Mouse (Mus musculus): ENCODE data around the gene 2510009E07Rik.
"Not testable (repeated sequence)": the region's sequence is repeated elsewhere in the genome, so short reads cannot be mapped to it uniquely, and the experiment has no call there.

2510009E07Rik gene

GRCm38 (mm10) chr16:21676791-21677190 lies 17.7 kb downstream of the 2510009E07Rik start:
- no peak for DNase-seq (ENCODE audit: low read depth, low spot score)

- not testable (repeated sequence) for DNase-seq (ENCODE audit: low read depth, low spot score)
These were observed 20.8 kb downstream of the 2510009E07Rik start for GRCm38 (mm10) chr16:21673651-21674050.

DNA sequence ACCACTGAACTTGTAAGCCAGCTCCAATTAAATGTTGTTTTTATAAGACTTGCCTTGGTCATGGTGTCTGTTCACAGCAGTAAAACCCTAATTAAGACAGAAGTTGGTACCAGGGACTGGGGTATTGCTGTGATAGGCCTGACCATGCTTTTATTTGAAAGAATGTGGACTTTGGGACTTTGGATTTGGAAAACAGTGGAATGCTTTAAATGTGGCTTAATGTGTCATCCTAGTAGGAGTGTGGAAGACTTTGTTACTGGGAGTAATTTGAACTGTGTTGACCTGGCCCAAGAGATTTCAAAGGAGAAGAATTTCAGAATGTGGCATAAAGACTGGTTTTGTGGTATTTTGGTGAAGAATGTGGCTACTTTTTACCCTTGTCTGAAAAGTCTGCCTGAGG lies 21.4 kb downstream of the 2510009E07Rik start:
- DNase-seq (ENCODE audit: low read depth, low spot score) = not testable (repeated sequence)

DNA sequence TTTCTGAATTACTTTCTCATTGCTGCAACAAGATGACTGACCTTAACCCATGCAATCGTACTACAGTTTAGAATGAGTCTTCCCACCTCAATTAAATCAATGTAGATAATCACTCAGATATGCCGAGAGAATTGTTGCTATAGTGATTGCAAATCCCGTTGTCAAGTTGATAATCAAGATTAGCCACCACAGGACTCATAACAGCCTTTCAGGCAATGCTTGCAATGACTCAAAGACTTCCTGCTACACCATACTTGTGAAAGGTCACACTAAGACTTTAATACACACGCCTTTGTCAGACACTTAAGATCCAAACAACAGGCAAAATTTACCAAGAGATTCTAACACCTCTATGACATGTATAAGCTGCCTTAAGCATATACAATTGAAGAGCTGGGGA lies 22.6 kb downstream of the 2510009E07Rik start:
- peak; percentile 9 for DNase-seq (ENCODE audit: low read depth, low spot score)

GRCm38 (mm10) chr16:21665423-21665986 lies 29.0 kb downstream of the 2510009E07Rik start:
- DNase-seq (ENCODE audit: low read depth, low spot score) = no peak

DNA sequence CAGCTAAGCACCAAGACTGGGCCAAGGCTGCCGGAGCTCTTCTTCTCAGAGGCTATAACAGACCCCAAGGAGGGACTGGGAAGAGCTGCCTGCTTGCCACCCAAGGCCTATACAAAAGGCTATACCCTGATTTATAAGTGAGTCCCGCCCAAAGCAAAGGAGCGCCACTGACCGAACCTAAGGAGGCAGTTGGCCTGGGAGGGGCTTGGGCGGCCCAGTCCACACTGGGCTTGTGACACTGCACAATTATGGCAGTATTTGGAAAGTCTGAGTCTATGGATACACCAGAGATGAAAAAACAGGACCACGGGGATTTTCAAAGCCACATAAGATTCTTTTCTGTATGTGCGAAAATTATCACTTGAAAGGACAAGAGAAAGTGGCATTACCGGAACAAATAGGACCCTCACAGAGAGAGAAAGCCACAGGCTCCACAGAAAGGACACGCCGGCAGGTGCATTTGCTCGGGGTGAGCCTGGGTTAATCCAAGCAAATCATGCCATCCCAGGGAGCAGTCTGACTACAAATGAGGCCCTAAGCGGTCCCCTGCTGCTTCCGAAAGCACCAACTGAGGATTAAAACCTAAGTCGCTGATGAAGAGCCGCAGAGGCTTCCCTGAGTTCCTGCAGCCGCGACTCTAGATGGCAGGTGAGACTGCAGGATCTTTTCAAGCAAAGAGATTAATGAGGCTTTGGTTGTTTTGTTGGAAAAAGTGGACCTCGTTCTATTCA lies 29.7 kb downstream of the 2510009E07Rik start:
- no peak for DNase-seq (ENCODE audit: low read depth, low spot score)

DNA sequence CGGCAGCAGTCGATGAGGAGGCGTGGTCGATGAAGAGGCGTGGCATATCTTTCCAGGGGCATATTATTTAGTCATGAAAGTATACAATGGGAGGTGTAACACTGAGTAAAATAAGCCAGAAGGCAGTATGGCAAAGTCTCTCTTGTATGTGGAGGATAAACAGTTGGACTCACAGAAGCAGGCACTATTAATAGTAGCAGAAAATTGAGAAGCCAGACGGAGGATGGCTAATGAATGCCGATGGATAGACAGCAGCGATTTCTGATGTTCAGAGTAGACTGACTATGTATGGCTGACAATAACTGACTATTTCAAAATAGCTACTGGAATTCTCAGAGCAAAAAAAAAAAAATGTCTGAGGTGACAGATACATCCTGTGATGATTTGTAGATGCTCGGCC lies 38.5 kb downstream of the 2510009E07Rik start:
- DNase-seq (ENCODE audit: low read depth, low spot score) = no peak

GRCm38 (mm10) chr16:21655291-21655690 lies 39.2 kb downstream of the 2510009E07Rik start:
- DNase-seq (ENCODE audit: low read depth, low spot score) = no peak

DNA sequence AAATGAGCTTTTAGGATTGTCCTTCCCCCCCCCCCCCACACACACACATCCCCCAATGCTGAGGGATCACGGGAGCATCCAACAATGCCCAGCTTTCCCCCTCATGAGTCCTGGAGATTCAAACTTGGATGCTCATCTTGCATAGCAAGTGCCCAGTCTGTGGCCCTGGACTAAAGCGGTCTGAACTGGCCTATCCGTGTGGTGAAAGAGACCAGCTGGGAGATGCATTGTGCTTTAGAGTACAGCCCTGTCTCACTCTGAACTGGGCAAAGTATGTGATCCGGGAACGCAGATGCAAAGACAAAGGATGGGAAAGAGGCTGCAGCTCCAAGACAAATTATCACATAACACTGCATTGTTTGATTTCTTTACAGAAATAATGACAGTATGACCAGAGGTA lies 40.1 kb downstream of the 2510009E07Rik start:
- no peak for DNase-seq (ENCODE audit: low read depth, low spot score)

GRCm38 (mm10) chr16:21653151-21653550 lies 41.3 kb downstream of the 2510009E07Rik start:
- DNase-seq (ENCODE audit: low read depth, low spot score) = no peak

DNA sequence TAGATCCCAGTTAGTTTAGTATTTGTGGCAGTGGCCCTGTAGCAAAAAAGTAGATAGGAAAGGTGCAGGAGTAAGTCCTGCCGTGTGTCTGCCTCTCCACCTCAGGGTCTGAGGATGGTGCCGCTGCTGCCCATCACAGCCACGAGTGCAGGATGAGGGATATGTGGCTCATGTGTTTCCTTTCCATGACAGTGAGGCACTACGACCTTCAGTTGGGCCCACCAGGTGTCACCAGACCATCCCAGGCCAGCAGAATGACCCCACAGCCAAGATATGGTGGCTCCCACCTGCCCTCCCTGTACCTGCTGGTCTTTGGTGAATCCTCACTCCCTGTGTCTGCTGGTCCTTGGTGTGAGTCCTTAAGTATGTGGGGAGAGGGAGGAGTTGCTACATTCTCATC lies 43.3 kb downstream of the 2510009E07Rik start:
- DNase-seq (ENCODE audit: low read depth, low spot score) = no peak

- no peak for DNase-seq (ENCODE audit: low read depth, low spot score)
These were observed 44.2 kb downstream of the 2510009E07Rik start for GRCm38 (mm10) chr16:21650289-21650688.

DNA sequence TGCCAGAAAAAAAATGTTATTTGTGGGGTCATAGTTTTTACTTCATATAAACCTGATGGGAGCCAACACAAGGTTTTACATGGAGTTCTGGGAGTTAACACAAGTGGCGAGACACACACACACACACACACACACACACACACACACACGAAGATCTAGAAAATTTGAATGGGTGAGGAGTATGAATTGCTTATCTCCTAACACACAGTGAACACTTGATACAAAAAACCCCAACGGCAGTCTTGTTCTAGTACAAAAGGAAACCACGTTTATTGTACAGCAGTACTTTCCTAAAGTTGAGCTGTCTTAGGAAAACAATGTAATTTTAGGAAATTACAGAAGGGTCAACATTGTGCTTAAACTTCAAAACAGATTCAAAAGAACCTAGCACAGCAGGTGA lies 45.7 kb downstream of the 2510009E07Rik start:
- no peak for DNase-seq (ENCODE audit: low read depth, low spot score)

GRCm38 (mm10) chr16:21646496-21646895 lies 48.0 kb downstream of the 2510009E07Rik start:
- DNase-seq (ENCODE audit: low read depth, low spot score) = no peak

DNA sequence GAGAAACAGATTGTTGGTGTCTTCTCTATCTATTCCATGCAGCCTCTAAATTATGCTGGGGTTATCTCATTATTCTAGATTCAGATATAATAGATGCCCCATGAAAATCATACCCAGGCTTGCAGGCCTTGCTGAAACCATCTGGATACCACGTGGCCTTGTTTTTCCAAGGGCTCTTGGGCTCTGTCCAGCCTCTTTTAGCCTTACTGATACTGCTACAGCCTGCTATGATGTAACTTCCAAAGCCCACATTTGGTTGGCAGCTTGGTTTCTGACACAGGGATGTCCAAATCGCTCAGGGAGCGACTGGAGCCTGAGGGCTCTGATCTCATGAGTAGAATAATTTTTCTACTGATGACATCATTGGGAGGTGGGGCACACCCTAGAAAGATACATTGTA lies 48.5 kb downstream of the 2510009E07Rik start:
- DNase-seq (ENCODE audit: low read depth, low spot score) = no peak

DNA sequence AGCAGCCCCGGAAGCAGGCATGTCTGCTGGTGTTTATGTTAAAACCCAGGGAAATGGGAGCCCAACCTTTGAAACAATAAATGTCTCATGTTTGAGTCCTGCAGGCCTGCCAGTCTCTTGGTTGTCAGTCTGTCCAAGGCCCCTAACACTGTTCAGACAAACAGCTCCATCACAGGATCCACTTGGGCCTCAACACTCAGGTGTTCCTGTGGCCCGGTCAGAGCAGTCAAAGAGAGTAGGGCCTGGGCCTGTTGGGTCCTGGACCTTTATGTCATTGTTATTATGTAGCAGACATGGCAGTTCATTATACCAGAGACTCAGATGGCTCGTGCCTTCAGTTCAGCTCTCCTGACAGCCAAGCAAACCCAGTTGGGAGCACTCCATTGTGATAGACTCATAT lies 49.9 kb downstream of the 2510009E07Rik start:
- no peak for DNase-seq (ENCODE audit: low read depth, low spot score)

DNA sequence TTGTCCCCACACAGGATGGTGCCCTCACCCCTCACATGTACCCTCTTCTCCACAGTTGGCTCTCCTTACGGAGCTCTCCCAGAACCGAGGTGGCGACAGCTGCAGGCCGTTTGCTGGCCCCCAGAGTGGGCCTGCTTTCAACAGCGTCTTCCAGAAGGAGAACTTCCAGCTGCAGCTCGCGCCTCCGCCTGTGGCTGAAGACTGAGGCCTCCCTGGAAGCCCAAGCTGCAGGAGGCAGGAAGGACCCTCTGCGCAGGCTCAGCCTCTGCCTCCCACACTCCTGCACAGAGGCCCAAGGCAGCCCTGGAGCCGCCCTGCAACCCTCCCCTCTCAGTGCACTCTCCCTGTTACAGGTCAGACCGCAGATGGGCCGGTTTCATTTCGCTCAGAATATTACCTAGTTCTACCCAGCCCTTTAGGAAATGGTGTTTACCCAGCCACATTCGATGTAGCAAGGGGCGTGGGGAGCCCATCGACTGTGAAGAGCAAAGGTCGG lies 50.4 kb downstream of the 2510009E07Rik start:
- DNase-seq (ENCODE audit: low read depth, low spot score) = peak; percentile 8

DNA sequence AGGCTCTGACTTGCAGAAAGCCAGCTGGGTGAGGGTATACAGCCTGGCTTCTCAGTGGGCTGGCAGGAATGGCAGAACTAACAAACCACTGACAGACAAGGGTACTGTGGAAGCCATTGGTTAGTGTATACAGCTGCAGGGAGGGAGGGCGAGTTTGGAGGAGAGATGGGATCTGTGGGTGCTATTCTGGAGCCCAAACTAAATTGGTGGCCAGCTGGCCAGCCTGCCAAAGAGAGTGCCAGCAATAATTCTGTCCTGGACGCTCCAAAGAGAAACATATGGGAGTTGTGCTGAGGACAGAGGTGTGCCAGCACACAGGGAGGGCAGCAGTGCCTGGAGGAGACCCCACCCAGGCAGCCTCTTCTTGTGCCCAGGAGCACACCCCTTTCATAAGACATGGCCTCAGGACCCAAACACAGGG lies 50.8 kb downstream of the 2510009E07Rik start:
- DNase-seq (ENCODE audit: low read depth, low spot score) = no peak

GRCm38 (mm10) chr16:21642906-21643305 lies 51.6 kb downstream of the 2510009E07Rik start:
- no peak for DNase-seq (ENCODE audit: low read depth, low spot score)

- no peak for DNase-seq (ENCODE audit: low read depth, low spot score)
These were observed 52.5 kb downstream of the 2510009E07Rik start for GRCm38 (mm10) chr16:21641944-21642343.

DNA sequence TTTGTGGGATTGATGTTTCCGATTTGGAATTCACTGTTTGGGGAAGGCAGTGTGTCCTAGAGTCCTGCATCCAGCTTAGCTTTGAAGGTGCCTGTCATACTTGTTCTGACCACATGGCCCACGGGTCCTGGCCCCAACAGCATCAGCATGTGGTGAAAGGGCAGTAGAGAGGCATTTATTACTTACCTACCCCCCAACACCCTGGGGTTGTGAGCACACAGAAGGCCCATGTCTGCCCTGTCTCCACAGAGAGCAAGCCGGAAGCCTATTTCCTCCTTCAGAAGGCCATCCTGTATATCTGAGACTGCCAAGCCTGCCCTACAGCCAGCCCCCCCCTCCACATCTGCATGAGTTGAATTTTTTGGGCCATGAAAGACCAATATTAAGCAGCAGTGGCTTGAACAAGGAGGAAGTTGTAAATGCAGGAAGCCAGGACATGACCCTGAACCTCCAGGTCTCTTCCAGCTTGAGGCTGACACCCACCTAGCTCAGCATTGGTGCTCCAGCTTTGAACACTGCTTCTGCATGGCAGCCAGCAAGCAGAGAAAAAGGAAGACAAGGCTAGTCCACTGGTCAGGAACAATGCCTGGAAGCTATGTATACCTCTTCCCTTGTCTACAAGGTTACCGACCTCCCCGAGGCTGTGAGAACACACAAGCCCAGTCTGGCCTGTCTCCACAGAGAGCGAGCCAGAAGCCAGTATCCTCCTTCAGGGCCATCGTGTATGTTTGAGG lies 53.5 kb downstream of the 2510009E07Rik start:
- no peak for DNase-seq (ENCODE audit: low read depth, low spot score)

GRCm38 (mm10) chr16:21637201-21637819 lies 57.2 kb downstream of the 2510009E07Rik start:
- DNase-seq (ENCODE audit: low read depth, low spot score) = no peak
